Mouse (Mus musculus) neural tube, embryonic 11.5 days (tissue): ENCODE measurements around the gene Adipoq. TPM values are rescaled to one million over a fixed set of nuclear protein-coding genes. Genes with fewer than 3 reads are reported as not detected.

Experiments used
- ATAC-seq: fragments of 200-750 bp; cut with Nextera tagmentation; 2 replicates; pipeline ENCODE4 v1.8.0; 2017; ENCODE audit warnings: moderate number of reproducible peaks, mild to moderate bottlenecking, moderate TSS enrichment, moderate library complexity; ENCODE audit not compliant: insufficient read depth, low FRiP score, low TSS enrichment
- DNase-seq: peaks from one replicate; pipeline ENCODE4 v3.0.0-alpha.2; 2015; ENCODE audit warnings: low spot score
- H3K27ac ChIP-seq: fragments of 300-500 bp; sonication (generic); 2 replicates; pipeline ENCODE4 v1.5.1; 2014; ENCODE audit warnings: low read depth, mild to moderate bottlenecking, low read length
- H3K27me3 ChIP-seq: fragments of 300-500 bp; sonication (generic); 2 replicates; pipeline ENCODE4 v1.6.1; 2014; ENCODE audit warnings: mild to moderate bottlenecking, low read length, mixed read lengths; ENCODE audit not compliant: control insufficient read depth, insufficient read depth
- H3K36me3 ChIP-seq: fragments of 300-500 bp; sonication (generic); 2 replicates; pipeline ENCODE4 v1.6.1; 2014; ENCODE audit warnings: mild to moderate bottlenecking, low read length, moderate library complexity, mixed read lengths; ENCODE audit not compliant: control insufficient read depth, insufficient read depth
- H3K4me1 ChIP-seq: fragments of 300-500 bp; sonication (generic); 2 replicates; pipeline ENCODE4 v1.6.1; 2014; ENCODE audit warnings: low read length, mixed read lengths; ENCODE audit not compliant: control insufficient read depth, insufficient read depth
- H3K4me2 ChIP-seq: fragments of 300-500 bp; sonication (generic); 2 replicates; pipeline ENCODE4 v1.6.1; 2014; ENCODE audit warnings: low read depth, mild to moderate bottlenecking, moderate library complexity
- H3K4me3 ChIP-seq: fragments of 300-500 bp; sonication (generic); 2 replicates; pipeline ENCODE4 v1.5.1; 2014; ENCODE audit warnings: low read depth, low read length
- H3K9ac ChIP-seq: fragments of 300-500 bp; sonication (generic); 2 replicates; pipeline ENCODE4 v1.6.1; 2014; ENCODE audit warnings: mild to moderate bottlenecking, low read length
- H3K9me3 ChIP-seq: fragments of 300-500 bp; sonication (generic); 2 replicates; pipeline ENCODE4 v1.6.1; 2016; ENCODE audit warnings: low read length; ENCODE audit not compliant: control insufficient read depth
- WGBS: fragments of 180-500 bp; shearing (Covaris S2); extraction: QIAGEN DNeasy Blood & Tissue Kit; methylation state at CpG from one replicate; pipeline ENCODE4 v1.1.7; 2014; 5-methylcytosine and 5-hydroxymethylcytosine counted together
- polyA plus RNA-seq: library from polyadenylated mRNA; unstranded; fragments of >200 nt; fragmentation: Nextera tagmentation; extraction: Ambion mirVana; gene quantifications from 2 replicates; pipeline ENCODE4 v1.2.1, GENCODE M21; 2014

The Adipoq gene
- polyA plus RNA-seq, 1 experiment from 2014 or later = not detected

- peaks cover 3% of the 10 kb centered on the region; the same call in 1 of the 2 replicates for H3K36me3 ChIP-seq
- 0% methylated on average over 4 of the region's 4 CpGs for WGBS
- peak overlapping the region; percentile 71 for H3K4me3 ChIP-seq
- peak overlapping the region; percentile 50 for H3K4me2 ChIP-seq
- no peak for DNase-seq
- H3K27ac ChIP-seq = no peak overlapping the region; the same call in 1 of the 2 replicates
- H3K4me1 ChIP-seq = peaks cover 10% of the 10 kb centered on the region
- H3K27me3 ChIP-seq = no peaks in the 10 kb centered on the region
- peak overlapping the region; percentile 91 for H3K9ac ChIP-seq
- ATAC-seq = peak; percentile 45
- no peaks in the 10 kb centered on the region for H3K9me3 ChIP-seq
These were observed 19.0 kb upstream of the Adipoq start for GRCm38 (mm10) chr16:23127311-23127672.

- H3K4me2 ChIP-seq = peak within 1 kb of the TSS; percentile 50
- H3K36me3 ChIP-seq = peaks cover 2% of the 10 kb centered on the region; the same call in 1 of the 2 replicates
- WGBS = under 1% methylated on average over 50 of the region's 51 CpGs
- H3K27me3 ChIP-seq = no peaks in the 10 kb centered on the region
- peak within 1 kb of the TSS; percentile 96 for H3K27ac ChIP-seq
- DNase-seq (peak; percentile 96), ATAC-seq (peak; percentile 92)
- H3K4me1 ChIP-seq = peaks cover 10% of the 10 kb centered on the region
- H3K4me3 ChIP-seq = peak within 1 kb of the TSS; percentile 71
- H3K9ac ChIP-seq = peak within 1 kb of the TSS; percentile 91
- no peaks in the 10 kb centered on the region for H3K9me3 ChIP-seq
These were observed 18.5 kb upstream of the Adipoq start, which contains the start of gene Rfc4 for GRCm38 (mm10) chr16:23127673-23128375. Gene Rfc4 (minus strand): TSS chr16:23127737.

GRCm38 (mm10) chr16:23130303-23130702, 16.0 kb upstream of the Adipoq start:
- H3K4me2 ChIP-seq = no peak overlapping the region
- no peaks in the 10 kb centered on the region for H3K9me3 ChIP-seq
- H3K27ac ChIP-seq = no peak overlapping the region
- ATAC-seq = no peak
- H3K27me3 ChIP-seq = no peaks in the 10 kb centered on the region
- no peak for DNase-seq
- 91% methylated on average over 3 of the region's 3 CpGs for WGBS
- H3K4me1 ChIP-seq = peaks cover 10% of the 10 kb centered on the region
- H3K9ac ChIP-seq = no peak overlapping the region
- no peak overlapping the region for H3K4me3 ChIP-seq
- H3K36me3 ChIP-seq = no peaks in the 10 kb centered on the region

DNA sequence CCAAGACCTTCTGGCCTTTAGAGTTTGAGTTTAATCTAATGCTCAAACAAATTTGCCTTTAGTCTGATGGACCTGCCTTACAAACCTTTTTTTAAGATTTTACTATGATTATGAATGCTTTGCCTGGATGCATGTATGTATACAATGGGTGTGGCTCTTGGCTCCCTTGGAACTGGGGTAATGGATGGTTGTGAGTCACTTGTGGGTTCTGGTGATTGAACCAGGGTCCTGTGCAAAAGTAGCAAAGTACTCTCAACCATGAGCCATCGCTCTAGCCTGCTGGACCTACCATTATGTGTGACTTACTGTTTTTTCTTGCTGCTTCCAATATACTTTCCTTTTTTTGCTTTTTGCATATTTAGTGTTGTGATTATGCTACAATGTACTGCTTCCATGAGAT, 14.0 kb upstream of the Adipoq start:
- Histone ChIP-seq H3K9me3 (no peaks in the 10 kb centered on the region), H3K4me3 (no peak overlapping the region), H3K27me3 (no peaks in the 10 kb centered on the region), H3K27ac (no peak overlapping the region), H3K9ac (no peak overlapping the region), H3K36me3 (no peaks in the 10 kb centered on the region), H3K4me2 (no peak overlapping the region), H3K4me1 (peaks cover 5% of the 10 kb centered on the region)
- DNase-seq (no peak), ATAC-seq (no peak)
- WGBS = 93% methylated on average over 1 of the region's 1 CpGs

GRCm38 (mm10) chr16:23135421-23136149, 10.8 kb upstream of the Adipoq start:
- DNase-seq = peak; percentile 24
- no peak overlapping the region for H3K9ac ChIP-seq
- H3K9me3 ChIP-seq = no peaks in the 10 kb centered on the region
- ATAC-seq = 0 out of 2 replicates have a peak, but pooled peaks have one; percentile 27
- H3K4me1 ChIP-seq = no peaks in the 10 kb centered on the region
- H3K4me2 ChIP-seq = 0 out of 2 replicates have a peak overlapping the region, but pooled peaks have one; percentile 8
- H3K36me3 ChIP-seq = no peaks in the 10 kb centered on the region
- WGBS = 23% methylated on average over 11 of the region's 11 CpGs
- H3K27me3 ChIP-seq = no peaks in the 10 kb centered on the region
- H3K27ac ChIP-seq = no peak overlapping the region
- no peak overlapping the region for H3K4me3 ChIP-seq

DNA sequence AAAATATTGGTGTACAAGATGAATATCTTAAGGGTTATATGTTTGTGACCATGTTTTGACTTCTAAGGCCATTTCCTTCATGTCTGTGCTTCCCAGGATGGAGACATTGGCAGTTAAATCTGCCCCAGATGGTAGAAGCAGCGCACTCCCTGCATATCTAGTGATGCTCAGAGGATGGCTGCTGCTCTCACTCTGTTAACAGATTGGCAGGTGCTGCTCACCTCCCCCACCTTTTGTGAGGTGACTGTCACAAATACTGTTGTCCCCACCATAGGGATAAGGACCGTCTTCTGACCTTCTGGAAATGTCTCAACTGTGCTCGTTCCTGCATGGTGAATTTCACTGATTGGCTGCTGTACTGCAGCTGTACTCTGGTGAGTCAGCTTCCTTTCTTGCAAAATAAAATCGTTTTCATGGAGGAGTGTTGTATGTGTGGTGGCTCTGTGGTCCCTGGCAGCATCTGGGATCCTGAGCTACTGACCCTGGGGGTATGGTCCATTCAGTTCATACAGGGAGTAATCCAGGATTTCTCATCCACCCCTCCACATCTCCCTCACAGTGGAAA, 9.8 kb upstream of the Adipoq start:
- Histone ChIP-seq H3K9me3 (no peaks in the 10 kb centered on the region), H3K4me1 (no peaks in the 10 kb centered on the region), H3K4me2 (no peak overlapping the region), H3K27ac (no peak overlapping the region), H3K4me3 (no peak overlapping the region), H3K9ac (no peak overlapping the region), H3K36me3 (no peaks in the 10 kb centered on the region), H3K27me3 (no peaks in the 10 kb centered on the region)
- ATAC-seq (no peak), DNase-seq (no peak)
- 78% methylated on average over 4 of the region's 4 CpGs for WGBS

DNA sequence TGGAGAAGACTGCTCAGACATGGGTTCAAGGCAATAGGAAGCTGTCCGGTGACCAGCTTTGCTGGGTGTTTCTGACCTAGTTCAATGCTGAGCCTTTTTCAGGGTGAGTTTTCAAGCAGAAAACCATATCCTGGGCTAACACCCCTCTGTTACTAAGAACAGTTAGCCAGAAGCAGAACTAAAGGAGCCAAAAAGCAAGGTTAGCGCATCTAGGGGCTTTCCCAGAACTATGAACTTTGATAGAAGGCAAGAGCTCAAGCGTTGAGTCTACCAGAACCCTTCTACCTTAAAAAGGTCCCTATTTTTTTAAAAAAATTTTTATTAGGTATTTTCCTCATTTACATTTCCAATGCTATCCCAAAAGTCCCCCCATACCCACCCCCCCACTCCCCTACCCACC, 5.4 kb upstream of the Adipoq start:
- DNase-seq (no peak), ATAC-seq (no peak)
- no peaks in the 10 kb centered on the region for H3K36me3 ChIP-seq
- H3K9ac ChIP-seq = no peak overlapping the region
- H3K4me3 ChIP-seq = no peak overlapping the region
- no peak overlapping the region for H3K4me2 ChIP-seq
- no peaks in the 10 kb centered on the region for H3K4me1 ChIP-seq
- H3K9me3 ChIP-seq = no peaks in the 10 kb centered on the region
- WGBS = 91% methylated on average over 3 of the region's 3 CpGs
- no peaks in the 10 kb centered on the region for H3K27me3 ChIP-seq
- no peak overlapping the region for H3K27ac ChIP-seq

DNA sequence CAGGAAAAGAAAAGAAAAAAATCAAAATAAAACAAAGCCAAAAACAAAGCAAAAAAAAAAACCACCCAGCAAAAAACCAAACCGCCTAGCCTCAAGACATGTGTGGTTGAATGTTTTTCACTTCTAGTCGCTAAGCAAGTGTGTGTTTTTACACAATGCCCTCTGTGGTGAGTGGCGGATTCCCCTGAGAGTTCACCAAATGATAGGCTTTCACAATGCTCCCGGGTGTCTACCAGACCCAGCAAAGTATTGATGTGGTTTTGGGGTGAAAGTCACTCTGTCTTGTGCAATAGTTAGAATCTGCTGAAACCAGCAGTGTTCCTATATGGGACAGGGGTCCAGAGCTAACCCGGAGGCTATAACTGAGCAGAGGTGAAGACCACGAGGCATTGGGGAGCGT, 2.0 kb upstream of the Adipoq start:
- ATAC-seq (no peak), DNase-seq (no peak)
- Histone ChIP-seq H3K4me2 (no peak overlapping the region), H3K27me3 (no peaks in the 10 kb centered on the region), H3K9ac (no peak overlapping the region), H3K27ac (no peak overlapping the region), H3K4me3 (no peak overlapping the region), H3K9me3 (no peaks in the 10 kb centered on the region), H3K36me3 (no peaks in the 10 kb centered on the region), H3K4me1 (no peaks in the 10 kb centered on the region)
- WGBS = 88% methylated on average over 7 of the region's 7 CpGs
